Comparison of ENCODE assay signal across 28 mouse cellular contexts in the genomic region with DNA sequence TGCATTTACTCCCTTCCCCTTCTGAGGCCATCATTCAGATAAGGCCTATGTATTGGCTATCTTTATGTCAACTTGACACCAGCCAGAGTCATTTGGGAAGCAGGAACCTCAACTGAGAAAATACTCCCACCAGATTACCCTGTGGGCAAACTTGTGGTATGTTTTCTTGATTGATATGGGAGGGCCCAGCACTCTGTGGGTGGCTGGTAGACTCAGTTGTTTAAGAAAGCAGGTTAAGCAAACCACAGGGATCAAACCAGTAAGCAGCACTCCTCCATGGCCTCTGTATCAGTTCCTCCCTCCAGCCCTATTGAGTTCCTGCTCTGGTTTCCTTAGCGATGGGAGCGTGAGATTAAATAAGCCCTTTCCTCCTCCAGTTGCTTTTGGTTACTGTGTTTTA.
"Had no signal": no experiment of that assay in that cellular context is flagged by ENCODE, and none has a peak within 500 bp of the region (broad histone marks: within the 10 kb centered on the region; RNA-seq: fewer than 3 reads in every experiment).

No protein-coding gene starts in this region.

- H3K9ac ChIP-seq: heart, embryonic 12.5 days; hindbrain, embryonic 13.5 days; hindbrain, embryonic 15.5 days; kidney, embryonic 15.5 days; limb, embryonic 12.5 days; liver, embryonic 13.5 days; liver, embryonic 15.5 days had no signal

- H3K4me3 ChIP-seq: gastrocnemius, adult 2 months; heart, embryonic 10.5 days; heart, embryonic 12.5 days; hindbrain, embryonic 13.5 days; hindbrain, embryonic 15.5 days; kidney, embryonic 15.5 days; left cerebral cortex, adult 2 months; limb, embryonic 10.5 days; limb, embryonic 12.5 days; liver, embryonic 13.5 days; liver, embryonic 15.5 days had no signal

- DNase-seq: gastrocnemius, adult 2 months; gastrocnemius, postnatal 10 days; gastrocnemius, postnatal 25 days; heart, adult 18-20 months; heart, postnatal 14 days; heart, postnatal 36 days; kidney, adult 11 months; kidney, adult 2 months; kidney, adult 9 months; kidney, postnatal 14 days; kidney, postnatal 36 days; layer of hippocampus, adult 9-11 months; layer of hippocampus, postnatal 36 days; liver; liver, embryonic 13.5 days had no signal

- H3K27me3 ChIP-seq: heart, embryonic 12.5 days; hindbrain, embryonic 13.5 days; hindbrain, embryonic 15.5 days; kidney, embryonic 15.5 days; limb, embryonic 12.5 days; liver, embryonic 13.5 days; liver, embryonic 15.5 days had no signal

- H3K4me2 ChIP-seq: heart, embryonic 12.5 days; hindbrain, embryonic 13.5 days; hindbrain, embryonic 15.5 days; kidney, embryonic 15.5 days; limb, embryonic 12.5 days; liver, embryonic 11.5 days; liver, embryonic 13.5 days; liver, embryonic 15.5 days had no signal

- H3K9me3 ChIP-seq: heart, embryonic 10.5 days; heart, embryonic 12.5 days; hindbrain, embryonic 13.5 days; hindbrain, embryonic 15.5 days; kidney, embryonic 15.5 days; limb, embryonic 10.5 days; limb, embryonic 12.5 days; liver, embryonic 13.5 days; liver, embryonic 15.5 days had no signal

- H3K4me1 ChIP-seq: hindbrain, embryonic 15.5 days; kidney, embryonic 15.5 days; limb, embryonic 10.5 days; limb, embryonic 12.5 days; liver, embryonic 15.5 days had no signal

- ATAC-seq: hindbrain, postnatal 0 days; intestine, embryonic 16.5 days had no signal

- H3K27ac ChIP-seq: gastrocnemius, adult 2 months; heart, embryonic 10.5 days; hindbrain, embryonic 13.5 days; hindbrain, embryonic 15.5 days; hindbrain, postnatal 0 days; kidney, embryonic 15.5 days; kidney, postnatal 0 days; left cerebral cortex, adult 2 months; limb, embryonic 10.5 days; limb, embryonic 12.5 days; liver, embryonic 13.5 days; liver, embryonic 15.5 days had no signal
